Mouse (Mus musculus): ENCODE data around the gene Apc2. TPM values are rescaled to one million over a fixed set of nuclear protein-coding genes. Genes with fewer than 3 reads are reported as not detected.
"Not testable (repeated sequence)": the region's sequence is repeated elsewhere in the genome, so short reads cannot be mapped to it uniquely, and the experiment has no call there.

Apc2 gene
- polyA plus RNA-seq (2012): under 0.01 TPM in 1 of 2 replicates, not detected in the other

GRCm38 (mm10) chr10:80295618-80296425, at the start of gene Apc2:
Gene Apc2 (plus strand): TSS chr10:80295977.
- peaks cover 51% of the 10 kb centered on the region for H3K27me3 ChIP-seq (ENCODE audit: control insufficient read depth)
- H3K4me1 ChIP-seq (ENCODE audit: control insufficient read depth): peaks cover 62% of the 10 kb centered on the region
- peak within 1 kb of the TSS; percentile 42 for H3K4me3 ChIP-seq (replicated peaks)
- TF ChIP-seq TAL1 (IDR thresholded peaks at IDR 0.05; ENCODE audit: low read length) (no peak), GATA1 (IDR thresholded peaks at IDR 0.05; ENCODE audit: low read length) (no peak)
- peaks cover 24% of the 10 kb centered on the region for H3K36me3 ChIP-seq (ENCODE audit: control insufficient read depth)
- H3K9me3 ChIP-seq (ENCODE audit: control insufficient read depth, low read length): no peaks in the 10 kb centered on the region

GRCm38 (mm10) chr10:80247849-80248248, 47.9 kb upstream of the Apc2 start:
- Histone ChIP-seq H3K4me1 (ENCODE audit: control insufficient read depth) (peaks cover 60% of the 10 kb centered on the region), H3K36me3 (ENCODE audit: control insufficient read depth) (peaks cover 48% of the 10 kb centered on the region), H3K4me3 (replicated peaks) (peak overlapping the region; percentile 82), H3K27me3 (ENCODE audit: control insufficient read depth) (no peaks in the 10 kb centered on the region), H3K9me3 (ENCODE audit: control insufficient read depth, low read length) (no peaks in the 10 kb centered on the region)
- no peak for TF ChIP-seq GATA1 (IDR thresholded peaks at IDR 0.05; ENCODE audit: low read length)
- TF ChIP-seq TAL1 (IDR thresholded peaks at IDR 0.05; ENCODE audit: low read length): no peak

GRCm38 (mm10) chr10:80248437-80248836, 47.3 kb upstream of the Apc2 start:
- H3K9me3 ChIP-seq (ENCODE audit: control insufficient read depth, low read length); H3K27me3 ChIP-seq (ENCODE audit: control insufficient read depth): not testable (repeated sequence)
- Histone ChIP-seq H3K4me3 (replicated peaks) (peak overlapping the region; percentile 82), H3K4me1 (ENCODE audit: control insufficient read depth) (peaks cover 63% of the 10 kb centered on the region), H3K36me3 (ENCODE audit: control insufficient read depth) (peaks cover 48% of the 10 kb centered on the region)

- no peaks in the 10 kb centered on the region for H3K9me3 ChIP-seq (ENCODE audit: control insufficient read depth, low read length)
- H3K4me1 ChIP-seq (ENCODE audit: control insufficient read depth): peaks cover 65% of the 10 kb centered on the region
- H3K27me3 ChIP-seq (ENCODE audit: control insufficient read depth): no peaks in the 10 kb centered on the region
- peak within 1 kb of the TSS; percentile 82 for H3K4me3 ChIP-seq (replicated peaks)
- TF ChIP-seq GATA1 (IDR thresholded peaks at IDR 0.05; ENCODE audit: low read length) (no peak), TAL1 (IDR thresholded peaks at IDR 0.05; ENCODE audit: low read length) (no peak)
- H3K36me3 ChIP-seq (ENCODE audit: control insufficient read depth): peaks cover 48% of the 10 kb centered on the region
Observed at GRCm38 (mm10) chr10:80248971-80249640, 46.7 kb upstream of the Apc2 start, which contains the start of gene Ndufs7. Gene Ndufs7 (plus strand): TSS chr10:80249121.

GRCm38 (mm10) chr10:80250059-80250458, 45.7 kb upstream of the Apc2 start:
- Histone ChIP-seq H3K4me1 (ENCODE audit: control insufficient read depth) (peaks cover 70% of the 10 kb centered on the region), H3K4me3 (replicated peaks) (peak overlapping the region; percentile 82), H3K27me3 (ENCODE audit: control insufficient read depth) (no peaks in the 10 kb centered on the region), H3K36me3 (ENCODE audit: control insufficient read depth) (peaks cover 50% of the 10 kb centered on the region), H3K9me3 (ENCODE audit: control insufficient read depth, low read length) (no peaks in the 10 kb centered on the region)
- no peak for TF ChIP-seq GATA1 (IDR thresholded peaks at IDR 0.05; ENCODE audit: low read length)
- no peak for TF ChIP-seq TAL1 (IDR thresholded peaks at IDR 0.05; ENCODE audit: low read length)

- Histone ChIP-seq H3K36me3 (ENCODE audit: control insufficient read depth) (peaks cover 51% of the 10 kb centered on the region), H3K4me3 (replicated peaks) (peak overlapping the region; percentile 82), H3K4me1 (ENCODE audit: control insufficient read depth) (peaks cover 65% of the 10 kb centered on the region), H3K27me3 (ENCODE audit: control insufficient read depth) (no peaks in the 10 kb centered on the region), H3K9me3 (ENCODE audit: control insufficient read depth, low read length) (no peaks in the 10 kb centered on the region)
- no peak for TF ChIP-seq TAL1 (IDR thresholded peaks at IDR 0.05; ENCODE audit: low read length)
- no peak for TF ChIP-seq GATA1 (IDR thresholded peaks at IDR 0.05; ENCODE audit: low read length)
Observed at GRCm38 (mm10) chr10:80250573-80250972, 45.2 kb upstream of the Apc2 start.

GRCm38 (mm10) chr10:80252011-80252410, 43.8 kb upstream of the Apc2 start:
- peaks cover 65% of the 10 kb centered on the region for H3K36me3 ChIP-seq (ENCODE audit: control insufficient read depth)

GRCm38 (mm10) chr10:80252493-80253274, 43.1 kb upstream of the Apc2 start:
- Histone ChIP-seq H3K9me3 (ENCODE audit: control insufficient read depth, low read length) (no peaks in the 10 kb centered on the region), H3K4me3 (replicated peaks) (no peak overlapping the region), H3K36me3 (ENCODE audit: control insufficient read depth) (peaks cover 70% of the 10 kb centered on the region), H3K27me3 (ENCODE audit: control insufficient read depth) (no peaks in the 10 kb centered on the region), H3K4me1 (ENCODE audit: control insufficient read depth) (peaks cover 60% of the 10 kb centered on the region)
- TF ChIP-seq GATA1 (IDR thresholded peaks at IDR 0.05; ENCODE audit: low read length) (no peak), TAL1 (IDR thresholded peaks at IDR 0.05; ENCODE audit: low read length) (no peak)

More at GRCm38 (mm10) chr10:80252011-80252410, 43.8 kb upstream of the Apc2 start:
- no peaks in the 10 kb centered on the region for H3K9me3 ChIP-seq (ENCODE audit: control insufficient read depth, low read length)
- no peak overlapping the region for H3K4me3 ChIP-seq (replicated peaks)
- TF ChIP-seq TAL1 (IDR thresholded peaks at IDR 0.05; ENCODE audit: low read length) (no peak), GATA1 (IDR thresholded peaks at IDR 0.05; ENCODE audit: low read length) (no peak)
- H3K4me1 ChIP-seq (ENCODE audit: control insufficient read depth): peaks cover 63% of the 10 kb centered on the region
- H3K27me3 ChIP-seq (ENCODE audit: control insufficient read depth): no peaks in the 10 kb centered on the region

GRCm38 (mm10) chr10:80253551-80253950, 42.2 kb upstream of the Apc2 start:
- Histone ChIP-seq H3K27me3 (ENCODE audit: control insufficient read depth) (no peaks in the 10 kb centered on the region), H3K36me3 (ENCODE audit: control insufficient read depth) (peaks cover 79% of the 10 kb centered on the region), H3K9me3 (ENCODE audit: control insufficient read depth, low read length) (no peaks in the 10 kb centered on the region), H3K4me3 (replicated peaks) (no peak overlapping the region), H3K4me1 (ENCODE audit: control insufficient read depth) (peaks cover 60% of the 10 kb centered on the region)
- TF ChIP-seq GATA1 (IDR thresholded peaks at IDR 0.05; ENCODE audit: low read length) (no peak), TAL1 (IDR thresholded peaks at IDR 0.05; ENCODE audit: low read length) (no peak)

Measured in erythroblast, embryonic 14.5 days (primary cell).